Mouse (Mus musculus) B cell, adult 2 months (primary cell): ENCODE results near the gene Klk4.
A peak's percentile ranks its signal among the peaks of the same experiment; 100 is the strongest.

ENCODE experiments used
- DNase-seq, 2 experiments: peaks; one replicate each; pipeline ENCODE4 v3.0.0; 2022

Gene Klk4

DNA sequence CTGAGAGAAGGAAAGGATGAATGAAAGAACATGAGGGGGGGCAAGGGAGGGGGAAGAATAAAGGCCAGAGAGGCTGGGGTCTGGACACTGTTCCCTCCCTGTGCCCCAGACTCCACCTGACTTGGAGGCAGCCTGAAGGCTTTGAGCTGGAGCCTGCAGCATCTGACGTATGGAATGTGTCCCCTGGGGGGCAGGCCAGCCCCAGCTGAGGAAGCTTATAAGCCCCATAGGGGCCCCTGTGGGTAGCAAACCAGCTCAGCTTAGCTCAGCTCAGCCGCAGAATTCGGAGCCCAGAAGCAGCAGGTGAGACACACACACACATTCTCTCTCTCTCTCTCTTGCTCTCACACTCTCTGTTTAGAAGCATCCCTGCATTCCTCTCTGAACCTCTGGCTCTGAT is at the start of gene Klk4:
Klk4 (plus strand) TSS at position 249 of the 400 bp plus-strand sequence.
- DNase-seq, result no peak

- DNase-seq, result no peak
These were observed 39.3 kb upstream of the Klk4 start, which contains the start of gene Klk5 for GRCm38 (mm10) chr7:43841701-43842100. Gene Klk5, plus strand, starts transcription at chr7:43841971.

DNA sequence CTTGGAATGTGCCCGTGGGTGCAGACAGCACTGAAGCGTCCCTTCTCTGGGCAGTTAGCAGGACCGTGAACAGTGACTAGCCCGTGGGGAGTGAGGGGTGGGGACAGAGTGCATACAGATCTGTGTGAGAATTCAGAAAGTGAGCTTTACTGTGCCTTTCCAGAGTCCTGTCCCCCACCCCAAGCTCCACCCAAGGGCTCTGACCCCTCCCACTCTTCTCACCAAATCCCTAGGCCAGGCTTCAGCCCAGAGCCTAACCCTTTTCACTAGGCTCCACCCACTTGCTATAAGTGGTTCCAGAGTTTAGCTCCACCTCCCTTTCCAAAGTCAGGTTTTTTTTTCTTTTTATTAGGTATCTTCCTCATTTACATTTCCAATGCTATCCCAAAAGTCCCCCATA is 37.2 kb upstream of the Klk4 start:
- DNase-seq, result no peak

DNA sequence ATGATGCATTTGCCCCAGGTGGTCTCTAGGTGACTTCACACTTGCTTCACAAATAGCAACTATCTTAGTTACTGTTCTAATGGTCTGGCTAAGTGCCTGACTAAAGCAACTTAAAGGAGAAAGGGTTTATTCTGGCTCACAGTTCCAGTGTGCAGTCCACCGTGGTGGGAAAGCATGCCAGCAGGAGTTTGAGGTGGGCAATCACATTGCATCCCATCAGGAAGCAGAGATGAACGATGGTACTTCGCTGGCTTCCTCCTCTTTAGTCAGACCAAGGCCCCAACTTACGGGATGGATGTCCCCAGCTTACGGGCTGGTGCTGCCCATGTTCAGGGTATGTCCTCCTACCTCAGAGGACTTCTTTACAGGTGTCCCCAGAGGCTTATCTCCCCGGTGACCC is 29.3 kb upstream of the Klk4 start:
- DNase-seq, result no peak

DNA sequence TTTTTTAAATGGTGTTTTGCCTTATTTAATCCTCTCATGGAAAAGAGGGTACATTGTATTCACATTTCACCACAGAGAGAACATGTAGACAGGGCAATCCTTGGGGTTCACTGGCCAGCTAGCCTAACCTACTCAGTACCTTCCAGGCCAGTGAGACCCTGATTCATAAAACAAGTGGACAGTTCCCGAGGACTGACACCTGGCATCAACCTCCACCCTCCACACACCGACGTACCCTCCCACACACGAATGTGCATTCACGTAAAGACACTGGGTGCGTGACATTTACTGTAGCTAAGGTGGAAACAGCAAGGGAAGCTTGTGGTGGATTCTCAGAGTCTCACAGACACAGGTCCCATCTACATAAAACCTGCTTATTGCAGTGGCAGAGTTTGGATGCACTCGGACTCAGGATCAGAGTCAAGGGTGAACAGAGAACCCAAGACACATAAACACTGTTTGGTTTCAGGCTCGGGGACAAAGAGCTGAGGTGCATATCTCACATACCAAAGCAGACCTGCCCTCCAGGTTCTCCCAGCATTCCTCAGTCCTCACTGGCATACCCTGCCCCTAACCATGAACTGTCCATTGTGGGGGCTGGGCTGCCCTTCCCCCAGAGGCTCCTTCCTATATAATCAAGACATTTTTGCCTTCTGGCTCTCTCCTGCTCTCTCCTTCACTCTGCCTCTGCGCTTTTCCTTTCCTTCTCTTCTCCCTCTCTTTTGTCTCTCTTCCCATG is 26.1 kb upstream of the Klk4 start:
- DNase-seq, result no peak

DNA sequence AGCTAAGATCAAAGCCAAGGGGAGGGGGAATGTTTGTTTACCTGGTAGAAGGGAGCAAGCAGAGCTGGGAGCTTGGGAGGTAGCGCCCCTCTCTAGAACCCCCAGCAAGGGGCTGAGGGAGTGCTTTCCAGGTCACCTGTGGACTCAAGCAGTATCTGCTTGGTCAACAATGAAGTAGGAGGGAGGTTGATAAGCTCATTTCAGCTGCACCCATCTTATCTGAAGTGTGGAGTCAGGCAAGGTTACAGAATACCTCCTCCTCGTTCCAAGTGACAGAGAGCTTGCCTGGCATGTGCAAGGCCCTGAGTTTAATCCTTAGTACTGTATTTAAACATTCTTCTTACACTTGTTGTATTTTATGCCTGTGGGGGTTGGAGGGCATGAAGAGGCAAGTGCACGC is 25.3 kb upstream of the Klk4 start:
- no peak for DNase-seq

DNA sequence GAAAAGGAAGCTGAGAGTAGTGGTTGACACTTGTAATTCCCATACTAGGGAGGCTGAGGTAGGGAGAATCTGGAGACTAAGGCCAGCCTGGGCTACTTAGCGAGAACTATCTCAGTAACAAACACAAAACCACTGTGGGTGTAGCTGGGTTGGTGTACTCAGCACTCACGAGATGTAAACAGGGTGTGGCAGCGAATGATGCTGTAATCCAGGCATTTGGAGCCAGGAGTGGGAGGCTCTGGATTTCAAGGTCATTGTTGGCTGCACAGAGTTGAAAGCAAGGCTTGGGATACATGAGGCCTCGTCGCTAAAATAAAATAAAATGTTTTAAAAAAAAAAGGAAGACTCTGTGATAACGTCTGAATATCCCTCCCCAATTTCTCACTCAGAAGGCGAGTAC is 24.7 kb upstream of the Klk4 start:
- no peak for DNase-seq

DNA sequence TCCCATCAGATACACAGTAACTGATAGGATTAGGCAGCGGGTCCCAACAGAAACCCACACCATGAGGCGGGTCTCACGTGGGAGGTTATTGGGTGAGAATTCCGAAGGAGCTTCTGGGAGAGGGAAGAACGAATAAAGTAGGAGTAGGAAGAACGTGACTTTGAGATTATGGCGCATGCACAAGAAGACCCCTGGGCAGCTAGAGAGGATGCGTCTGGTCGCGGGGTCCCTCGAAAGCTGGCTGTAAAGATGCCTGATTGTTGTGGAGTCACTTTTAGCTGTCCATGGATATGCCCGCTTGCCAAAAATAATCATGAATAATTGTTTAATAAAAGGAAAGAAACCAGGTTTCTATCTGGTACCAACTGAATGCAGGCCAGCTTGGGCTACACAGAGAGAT is 23.5 kb upstream of the Klk4 start:
- no peak for DNase-seq

DNA sequence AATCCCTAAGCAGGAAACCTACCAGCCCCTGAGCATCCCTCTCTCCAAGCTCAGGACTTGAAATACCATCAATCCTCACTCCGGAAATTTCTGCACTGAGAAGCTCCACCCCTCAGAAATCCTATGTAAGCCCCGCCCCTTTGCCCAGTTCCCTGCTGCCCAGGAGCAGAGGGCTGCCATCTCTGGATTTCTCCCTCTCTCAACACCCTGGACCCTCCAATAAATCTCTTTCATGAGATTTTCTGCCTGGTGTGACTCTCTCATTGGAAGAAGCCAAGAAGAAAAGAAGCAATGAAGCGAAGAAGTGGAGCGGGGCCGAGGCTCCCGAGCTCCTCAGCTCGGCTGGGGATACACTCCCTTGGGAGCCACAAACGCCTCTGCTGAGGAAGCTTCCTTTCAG is 20.5 kb upstream of the Klk4 start:
- no peak for DNase-seq

- DNase-seq, result peak; percentile 17 to 24
These were observed 7.7 kb upstream of the Klk4 start for GRCm38 (mm10) chr7:43873237-43873636.

DNA sequence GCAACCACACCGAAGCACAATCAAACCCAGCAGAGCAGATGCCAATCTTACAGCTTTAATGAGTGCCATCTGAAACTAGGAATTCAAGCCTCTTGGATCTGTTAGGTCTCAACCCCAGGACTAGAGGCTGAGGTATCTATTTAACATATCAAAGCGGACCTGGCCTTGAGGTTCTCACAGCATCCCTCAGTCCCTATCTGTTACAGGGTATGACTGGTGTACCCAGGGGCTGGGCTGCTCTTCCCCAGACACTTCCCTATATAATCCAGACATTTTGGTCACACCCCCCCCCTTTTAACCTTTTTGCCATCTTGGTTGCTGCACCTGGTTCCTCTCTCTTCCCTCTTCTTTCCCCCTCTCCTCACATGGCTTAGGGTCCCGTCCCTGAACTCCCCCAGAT is 7.3 kb upstream of the Klk4 start:
- no peak for DNase-seq

DNA sequence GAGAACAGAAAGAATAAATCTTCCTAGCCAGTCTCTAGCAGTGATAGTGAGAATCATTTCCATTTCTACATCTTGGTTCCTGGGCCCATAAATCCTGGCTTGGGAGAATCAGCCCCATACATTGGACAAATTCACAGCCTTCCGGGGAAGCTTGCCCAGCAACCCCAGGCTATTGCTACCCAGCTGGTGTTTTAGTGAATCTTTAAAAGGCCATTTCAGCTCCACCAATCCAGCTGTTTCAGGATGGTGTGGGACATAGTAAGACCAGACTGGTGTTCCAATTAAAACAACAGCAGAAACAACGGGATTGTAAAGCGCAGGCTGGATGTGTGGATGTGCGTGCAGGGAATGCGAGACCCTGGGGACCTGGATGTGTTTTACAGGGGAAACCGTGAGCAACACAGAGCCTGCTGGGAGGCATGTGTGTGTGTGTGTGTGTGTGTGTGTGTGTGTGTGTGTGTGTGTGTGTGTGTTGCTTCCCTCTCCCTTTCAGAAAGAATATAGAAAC is 6.0 kb upstream of the Klk4 start:
- DNase-seq, result no peak

DNA sequence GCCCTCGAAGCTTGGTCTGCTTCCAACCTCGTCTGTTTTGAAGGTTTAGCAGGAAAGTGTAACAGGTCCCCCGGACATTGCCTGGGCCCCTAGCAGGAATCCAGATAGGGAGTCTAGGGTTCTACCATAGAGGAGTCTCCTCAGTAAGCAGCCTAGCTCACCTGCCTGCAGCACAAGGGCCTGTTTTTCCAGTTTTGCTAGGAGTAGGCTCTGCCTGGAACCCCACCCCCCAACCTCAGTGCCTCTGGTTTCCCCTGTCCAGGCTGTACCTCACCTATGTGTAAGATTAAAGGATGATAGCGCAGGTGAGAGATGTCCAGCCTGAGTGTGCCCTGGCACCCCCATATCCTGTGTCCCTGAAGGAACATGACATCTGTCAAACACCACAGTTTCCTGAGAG is 4.5 kb upstream of the Klk4 start:
- no peak for DNase-seq

GRCm38 (mm10) chr7:43878281-43878680 is 2.7 kb upstream of the Klk4 start:
- DNase-seq, result no peak

- DNase-seq, result no peak
These were observed 1.4 kb downstream of the Klk4 start for GRCm38 (mm10) chr7:43882346-43882745.

GRCm38 (mm10) chr7:43882811-43883210 is 1.9 kb downstream of the Klk4 start:
- peak in 1 of 2 experiments; percentile 1 for DNase-seq

DNA sequence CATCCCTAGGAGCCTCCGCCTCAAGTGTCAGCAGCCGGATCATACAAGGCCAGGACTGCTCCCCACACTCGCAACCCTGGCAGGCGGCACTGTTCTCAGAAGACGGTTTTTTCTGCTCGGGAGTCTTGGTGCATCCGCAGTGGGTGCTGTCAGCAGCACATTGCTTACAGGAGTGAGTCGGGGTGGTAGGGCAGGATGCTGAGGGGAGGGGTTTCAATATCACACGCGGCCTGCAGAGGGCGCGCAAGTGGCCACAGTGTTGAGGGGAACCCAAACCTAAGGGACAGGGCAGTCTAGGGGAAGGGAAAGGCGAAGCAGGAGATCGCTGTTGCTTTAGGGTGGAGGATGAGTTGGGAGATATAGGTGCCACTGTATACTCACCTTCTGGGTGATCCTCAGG is 2.6 kb downstream of the Klk4 start:
- DNase-seq, result peak; percentile 37 to 44

- no peak for DNase-seq
These were observed 10.4 kb downstream of the Klk4 start for GRCm38 (mm10) chr7:43891365-43891764.

- no peak for DNase-seq
These were observed 10.8 kb downstream of the Klk4 start for GRCm38 (mm10) chr7:43891788-43892187.

DNA sequence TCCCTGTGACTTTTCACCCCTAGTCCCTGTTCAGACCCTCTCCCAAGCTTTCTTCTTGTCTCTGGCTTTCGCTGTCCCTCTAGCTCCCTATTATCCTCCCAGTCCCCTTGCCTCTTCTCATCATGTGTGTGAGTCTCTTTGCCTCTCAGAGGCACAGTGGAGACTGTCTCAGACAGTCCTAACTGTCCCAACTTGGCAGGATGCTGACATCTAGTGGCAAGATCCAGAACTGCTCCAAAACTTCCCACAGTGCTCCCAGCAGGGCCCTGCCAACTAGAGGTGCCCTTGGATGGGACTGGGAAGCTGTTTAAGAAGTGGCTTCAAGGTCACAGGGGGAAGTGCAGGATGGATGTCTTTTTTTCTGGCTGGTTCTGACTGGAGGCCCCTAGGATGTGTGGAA is 13.9 kb downstream of the Klk4 start:
- DNase-seq, result peak; percentile 67 to 73

DNA sequence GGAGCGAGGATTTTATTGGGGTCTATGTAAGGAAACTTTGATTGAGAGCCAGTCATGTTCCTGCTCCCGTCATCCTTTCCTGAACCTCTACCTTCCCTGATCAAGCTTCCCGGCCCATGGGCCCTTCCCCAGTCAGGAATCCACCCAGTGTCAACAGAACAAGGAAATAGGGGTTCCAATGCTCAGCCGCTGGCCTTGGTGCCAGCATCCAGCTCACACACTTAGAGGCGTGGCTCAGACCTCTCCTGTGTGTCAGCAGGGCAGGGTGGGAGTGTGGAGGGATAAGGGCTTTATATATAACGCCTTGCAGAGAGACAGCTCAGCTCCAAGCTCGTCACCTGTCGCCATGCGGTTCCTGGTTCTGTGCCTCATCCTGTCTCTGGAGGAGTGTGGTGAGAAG is 33.9 kb downstream of the Klk4 start:
- DNase-seq, result no peak

- DNase-seq, result no peak
These were observed 37.5 kb downstream of the Klk4 start for GRCm38 (mm10) chr7:43918426-43918825.

- DNase-seq, result no peak
These were observed 37.9 kb downstream of the Klk4 start for GRCm38 (mm10) chr7:43918871-43919270.

- peak; percentile 59 to 62 for DNase-seq
These were observed 38.8 kb downstream of the Klk4 start for GRCm38 (mm10) chr7:43919559-43920451.
